Mouse (Mus musculus): ENCODE measurements around the gene Prpf19.

The Prpf19 gene

DNA sequence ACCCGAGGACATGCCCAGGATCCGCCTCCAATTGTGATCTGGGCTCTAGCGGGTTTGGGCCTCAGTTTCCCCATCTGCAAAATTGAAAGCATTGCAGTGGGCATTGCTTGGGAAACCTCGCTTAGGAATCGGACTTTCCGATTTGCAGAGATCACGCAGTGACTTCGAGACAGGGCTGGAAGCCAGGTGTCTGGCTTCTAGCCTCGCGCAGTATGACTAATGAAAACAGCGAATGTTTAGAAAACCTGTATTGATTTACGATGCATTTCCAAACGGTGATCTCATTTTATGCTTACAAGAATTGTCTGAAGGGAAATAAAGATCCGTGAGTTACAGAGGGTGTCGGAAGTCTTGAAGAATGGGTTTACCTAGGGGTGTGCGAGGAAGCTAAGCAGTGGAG is 677 bp downstream of the Prpf19 start:
- DNase-seq (ENCODE audit: low read depth, low spot score), result peak; percentile 36

DNA sequence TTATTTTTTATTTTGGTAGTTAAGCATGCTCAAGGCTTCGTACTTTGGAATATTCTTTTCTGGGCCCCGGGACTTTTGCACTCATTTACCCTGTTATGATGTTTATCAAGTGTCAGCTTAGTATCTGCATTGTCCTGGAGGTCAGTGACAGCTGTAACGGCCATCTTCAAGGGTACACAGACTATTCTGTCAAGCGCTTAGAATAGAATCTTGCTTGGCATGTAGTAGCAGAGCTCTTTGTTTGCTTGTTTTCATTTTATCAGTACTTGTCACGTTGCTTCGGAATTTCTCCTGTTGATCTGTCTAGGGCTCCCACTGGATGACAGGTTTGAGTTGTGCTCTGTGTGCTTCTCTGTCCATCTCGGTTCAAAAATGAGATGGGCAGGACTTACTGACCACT is 1.8 kb downstream of the Prpf19 start:
- DNase-seq (ENCODE audit: low read depth, low spot score), result no peak

DNA sequence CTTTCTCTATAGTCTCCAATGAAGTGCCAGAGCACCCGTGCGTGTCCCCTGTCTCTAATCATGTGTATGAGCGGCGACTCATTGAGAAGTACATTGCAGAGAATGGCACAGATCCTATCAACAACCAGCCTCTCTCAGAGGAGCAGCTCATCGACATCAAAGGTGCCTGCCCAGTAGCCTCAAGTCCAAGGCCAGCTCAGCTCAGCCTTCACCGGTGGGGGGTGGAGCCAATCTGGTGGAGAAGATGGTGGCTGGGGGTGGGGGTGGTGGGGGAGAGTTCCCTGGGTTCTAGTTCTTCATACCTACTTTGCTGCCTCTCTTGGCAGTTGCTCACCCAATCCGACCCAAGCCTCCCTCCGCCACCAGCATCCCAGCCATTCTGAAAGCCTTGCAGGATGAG is 2.5 kb downstream of the Prpf19 start:
- DNase-seq (ENCODE audit: low read depth, low spot score), result no peak

DNA sequence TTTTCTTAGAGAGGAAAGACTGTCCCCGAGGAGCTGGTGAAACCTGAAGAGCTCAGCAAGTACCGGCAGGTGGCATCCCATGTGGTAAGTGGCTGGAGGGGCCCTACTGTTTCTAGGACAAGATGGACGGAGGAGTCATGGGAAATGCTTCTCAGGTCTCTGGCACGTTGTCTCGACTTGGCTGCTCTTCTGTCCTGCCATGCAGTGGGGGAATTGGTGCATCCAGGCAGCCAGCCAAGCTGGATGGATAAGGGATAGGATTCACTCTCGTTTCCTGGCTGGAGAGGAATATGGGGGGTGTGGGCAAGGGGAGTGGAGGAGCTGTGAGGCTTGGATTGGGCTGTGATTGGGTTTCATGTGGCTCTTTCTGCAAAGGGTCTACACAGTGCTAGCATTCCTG is 5.3 kb downstream of the Prpf19 start:
- DNase-seq (ENCODE audit: low read depth, low spot score), result no peak

DNA sequence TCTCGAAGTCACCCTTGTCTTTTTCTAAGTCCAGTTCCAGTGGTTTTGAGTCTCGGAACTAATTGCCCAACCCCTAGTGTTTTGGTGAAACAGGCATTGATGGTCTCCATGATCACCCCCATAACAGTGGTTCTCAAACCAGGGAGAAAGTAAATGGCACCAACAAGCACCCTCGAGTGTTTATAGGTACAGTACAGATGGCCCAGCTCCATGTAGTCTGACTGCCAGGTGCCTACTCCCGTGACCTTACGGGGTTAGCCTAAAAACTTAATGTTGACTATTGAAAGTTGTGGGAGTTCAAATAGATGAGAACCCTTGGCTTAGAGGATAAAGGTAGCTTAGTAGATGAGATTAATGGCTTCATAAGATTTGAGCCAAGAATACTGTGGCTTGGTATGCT is 6.0 kb downstream of the Prpf19 start:
- no peak for DNase-seq (ENCODE audit: low read depth, low spot score)

DNA sequence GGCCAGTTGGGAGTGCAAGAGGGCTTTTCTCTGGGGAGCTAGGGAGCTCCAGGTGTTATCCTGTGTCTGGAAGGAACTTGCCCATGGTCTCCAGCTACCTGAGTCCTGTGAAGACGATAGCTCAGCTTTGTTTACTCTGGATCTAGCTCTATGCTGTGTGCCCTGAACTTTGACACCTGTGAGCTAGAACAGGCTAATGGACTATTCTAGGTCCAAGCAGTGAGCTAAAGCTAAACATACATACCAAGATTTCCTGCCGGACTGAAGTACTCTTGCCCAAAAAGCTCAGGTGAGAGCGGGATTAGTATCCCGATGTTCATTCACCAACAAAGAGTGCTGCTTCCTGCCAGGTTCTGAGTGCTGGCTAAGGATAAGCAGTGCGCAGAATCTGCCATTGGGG is 9.5 kb downstream of the Prpf19 start:
- no peak for DNase-seq (ENCODE audit: low read depth, low spot score)

DNA sequence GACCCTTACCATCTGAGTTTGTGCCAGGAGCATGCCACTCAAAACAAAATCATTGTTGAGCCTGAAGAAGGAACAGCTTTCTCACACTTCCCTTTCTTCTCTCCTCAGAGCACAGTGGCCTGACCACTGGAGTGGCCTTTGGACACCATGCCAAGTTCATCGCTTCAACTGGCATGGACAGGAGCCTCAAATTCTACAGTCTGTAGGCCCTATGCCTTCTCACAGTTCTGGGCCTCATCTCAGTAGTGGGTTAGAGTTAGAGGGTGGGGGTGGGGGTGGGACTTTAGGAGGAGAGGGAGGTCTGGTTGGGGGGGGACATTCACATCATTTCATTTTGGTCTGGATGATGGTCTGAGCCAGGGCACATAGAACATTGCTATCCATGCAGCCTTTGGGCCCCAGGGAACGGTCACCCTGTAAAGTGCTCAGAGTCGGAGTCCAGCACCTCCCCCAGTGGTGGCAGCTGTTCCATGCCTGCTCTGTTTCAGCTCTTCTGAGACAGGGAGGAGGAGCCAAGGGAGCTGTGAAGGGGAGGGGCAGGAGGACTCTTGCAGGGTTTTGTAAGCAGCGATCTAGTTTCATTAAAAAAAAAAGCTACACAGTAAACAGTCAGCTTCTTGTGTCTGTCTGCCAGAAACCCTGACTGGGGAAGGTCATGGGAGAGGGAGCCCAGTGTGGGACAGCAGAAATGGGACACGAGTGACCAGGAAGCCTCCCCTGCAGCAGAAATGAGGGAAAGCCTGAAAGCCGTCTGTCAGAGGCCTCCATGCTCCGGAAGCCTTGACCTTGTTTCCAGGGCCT is 10.1 kb downstream of the Prpf19 start:
- no peak for DNase-seq (ENCODE audit: low read depth, low spot score)

DNA sequence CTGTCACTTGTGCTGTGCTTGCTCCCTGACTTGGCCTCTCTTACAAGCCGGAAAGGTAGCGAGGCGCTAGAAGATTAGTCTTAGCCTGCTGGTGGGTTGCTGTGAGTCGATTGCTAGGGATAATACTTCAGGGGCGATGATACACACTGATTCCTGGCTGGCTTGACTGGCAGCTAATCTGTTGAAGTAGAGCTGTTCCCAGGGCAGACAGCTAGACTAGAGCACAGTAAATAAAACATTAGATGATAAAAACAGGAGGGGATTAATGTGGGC is 10.6 kb downstream of the Prpf19 start:
- no peak for DNase-seq (ENCODE audit: low read depth, low spot score)

DNA sequence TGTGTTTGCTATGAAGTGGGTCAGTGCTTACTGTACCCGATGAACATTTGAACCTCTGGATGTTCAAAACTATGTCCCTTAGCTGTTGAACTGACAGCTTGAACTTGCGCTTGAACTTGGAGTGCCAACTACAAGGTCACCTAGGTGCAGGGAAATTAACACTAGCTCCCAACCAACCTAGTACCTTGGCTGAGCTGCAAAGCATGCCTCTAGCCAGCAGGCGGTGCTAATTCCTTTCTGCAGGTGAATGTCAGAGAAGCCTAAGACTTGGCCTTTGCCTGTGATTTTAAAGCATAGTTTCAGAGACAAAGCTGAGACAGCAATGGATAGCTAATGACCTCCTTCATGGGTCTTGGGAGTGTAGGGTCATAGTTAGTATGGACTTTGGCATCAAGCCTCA is 12.9 kb downstream of the Prpf19 start:
- DNase-seq (ENCODE audit: low read depth, low spot score), result peak; percentile 41

DNA sequence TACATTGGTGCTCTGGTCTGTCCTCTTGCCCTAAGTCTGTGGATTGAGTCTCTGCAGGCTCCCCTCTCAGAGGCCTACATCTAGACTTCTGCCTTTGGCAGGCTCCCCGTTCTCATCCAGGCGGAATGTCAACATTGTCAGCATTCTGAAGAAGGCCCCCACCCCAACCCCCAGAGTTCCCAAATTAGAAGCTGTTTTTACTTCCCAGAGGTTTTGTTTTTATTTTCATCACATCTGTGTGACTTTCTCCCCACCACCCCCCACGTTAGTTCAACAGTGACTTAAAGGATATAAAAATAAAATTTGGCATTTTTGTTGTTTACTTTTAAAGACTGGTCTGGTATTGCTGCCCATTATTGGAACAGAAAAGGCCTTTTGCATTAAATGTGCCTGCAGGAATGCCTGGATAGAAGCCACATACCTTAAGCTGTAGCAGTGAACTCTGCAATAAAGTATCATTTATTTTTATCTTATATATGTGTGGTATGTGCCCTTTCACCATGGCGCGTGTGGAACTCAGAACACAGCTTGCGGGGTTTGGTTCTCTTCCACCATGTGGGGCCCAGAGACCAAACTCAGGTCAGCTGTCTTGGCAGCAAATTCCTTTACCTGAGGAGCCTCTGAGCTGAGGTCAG is 14.2 kb downstream of the Prpf19 start:
- peak; percentile 15 for DNase-seq (ENCODE audit: low read depth, low spot score)

DNA sequence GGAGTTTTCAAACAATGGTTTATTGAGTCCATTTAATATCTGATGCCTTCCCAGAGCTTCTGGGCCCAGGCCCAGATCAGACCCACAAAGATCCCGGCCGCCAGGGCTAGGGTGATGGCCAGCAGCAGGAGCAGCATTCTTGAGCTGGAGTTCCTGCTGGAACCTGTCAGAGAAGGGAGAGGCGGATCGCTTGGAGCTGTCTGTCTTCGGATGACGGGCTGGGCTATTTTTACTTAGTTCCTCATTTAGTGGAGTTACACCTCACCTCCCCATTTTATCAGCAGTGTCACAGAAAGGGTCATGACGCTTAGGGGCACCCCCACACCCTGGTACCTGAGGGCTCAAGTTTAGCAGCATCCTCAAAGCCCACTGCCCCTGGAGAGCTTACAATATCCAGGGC is 19.3 kb downstream of the Prpf19 start:
- no peak for DNase-seq (ENCODE audit: low read depth, low spot score)

DNA sequence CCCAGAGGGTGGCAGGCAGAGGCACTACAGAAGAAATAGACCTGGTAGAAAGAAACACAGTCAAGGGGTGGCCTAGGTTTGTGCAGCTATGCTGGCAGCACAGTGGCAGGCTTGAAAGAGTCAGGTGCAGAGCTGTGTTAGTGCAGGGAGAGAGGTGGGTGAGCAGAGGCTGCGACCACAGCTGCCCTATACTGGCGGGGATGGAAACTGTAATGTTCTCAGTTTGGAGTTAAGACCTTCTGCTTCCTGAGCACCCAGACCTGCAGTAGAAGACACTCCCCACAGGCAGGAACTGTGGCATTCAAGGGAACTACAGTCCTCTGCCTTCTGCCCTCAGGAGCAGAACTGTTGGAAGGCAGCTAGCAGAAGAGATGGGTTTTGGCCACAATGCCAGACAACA is 19.8 kb downstream of the Prpf19 start:
- no peak for DNase-seq (ENCODE audit: low read depth, low spot score)

DNA sequence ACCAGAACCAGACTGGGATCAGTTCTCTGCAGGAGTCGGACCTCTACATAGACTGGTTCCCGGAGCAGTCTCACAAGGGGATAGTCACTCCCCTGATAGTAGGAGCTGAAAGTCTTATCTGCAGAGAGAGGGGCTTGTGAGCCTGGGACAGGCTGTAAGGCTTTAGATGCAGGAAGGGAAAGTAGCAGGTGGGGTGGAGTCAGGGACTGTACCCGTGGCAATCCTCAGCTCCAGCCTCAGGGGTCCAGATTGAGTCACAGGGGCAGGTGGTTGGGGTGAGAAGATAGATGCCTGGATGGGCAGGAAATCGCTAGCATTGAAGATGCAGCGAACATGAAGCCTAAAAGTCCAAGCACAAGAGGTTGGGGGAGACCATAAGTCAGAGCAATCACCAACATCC is 21.5 kb downstream of the Prpf19 start:
- no peak for DNase-seq (ENCODE audit: low read depth, low spot score)

DNA sequence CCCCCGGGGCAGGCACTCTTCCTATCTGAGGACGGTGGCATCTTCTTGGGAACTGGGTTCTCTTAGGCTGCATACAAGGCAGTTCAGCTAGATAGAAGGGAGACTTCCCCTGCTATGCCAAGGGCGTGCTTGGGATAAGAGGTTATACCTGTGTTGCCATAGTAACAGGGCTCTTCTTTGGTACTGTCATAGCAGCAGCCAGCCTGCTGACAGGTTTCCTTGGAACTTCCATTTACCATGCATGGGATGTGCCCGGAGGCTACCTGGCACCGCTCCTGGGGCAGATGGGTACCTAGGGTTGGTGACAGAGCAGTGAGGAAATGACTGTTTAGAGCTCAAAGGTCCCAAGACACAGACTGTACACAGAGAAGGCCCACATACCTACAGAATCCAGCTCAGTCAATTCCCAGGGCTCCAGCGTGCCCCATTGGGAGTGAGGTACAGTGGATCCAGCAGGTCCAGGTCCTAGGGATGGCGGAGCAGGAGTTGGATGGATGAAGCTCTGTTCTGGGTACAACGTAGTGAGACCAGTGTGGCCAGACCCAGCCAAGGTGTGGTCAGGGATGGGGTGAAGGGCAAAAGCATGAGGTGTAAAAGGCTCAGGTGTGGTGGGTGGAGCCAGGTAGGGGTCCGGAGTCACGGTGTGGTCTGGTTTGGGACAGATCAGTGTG is 23.4 kb downstream of the Prpf19 start:
- DNase-seq (ENCODE audit: low read depth, low spot score), result no peak

DNA sequence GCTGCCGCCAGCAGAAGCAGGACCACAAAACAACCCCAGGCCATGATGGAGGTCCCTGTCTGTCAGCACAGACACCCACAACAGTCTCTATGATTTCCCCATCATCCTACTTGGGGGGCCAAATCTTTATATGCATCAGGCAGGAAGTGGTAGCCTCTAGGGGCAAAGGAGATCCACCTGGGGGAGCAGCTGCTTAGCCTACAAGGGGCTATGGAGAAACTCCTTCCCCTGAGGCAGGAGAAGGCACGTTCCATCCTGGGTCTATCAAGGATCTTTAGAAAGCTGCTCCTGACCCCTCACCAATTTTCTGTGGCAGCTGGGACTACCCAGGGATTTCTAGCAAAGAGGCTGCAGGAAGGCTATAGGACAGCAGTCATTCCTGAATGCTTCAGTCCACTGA is 25.5 kb downstream of the Prpf19 start, which contains the start of gene Zp1:
TSS of gene Zp1 (minus strand) at position 101 of the 400 bp plus-strand sequence.
- DNase-seq (ENCODE audit: low read depth, low spot score), result no peak

DNA sequence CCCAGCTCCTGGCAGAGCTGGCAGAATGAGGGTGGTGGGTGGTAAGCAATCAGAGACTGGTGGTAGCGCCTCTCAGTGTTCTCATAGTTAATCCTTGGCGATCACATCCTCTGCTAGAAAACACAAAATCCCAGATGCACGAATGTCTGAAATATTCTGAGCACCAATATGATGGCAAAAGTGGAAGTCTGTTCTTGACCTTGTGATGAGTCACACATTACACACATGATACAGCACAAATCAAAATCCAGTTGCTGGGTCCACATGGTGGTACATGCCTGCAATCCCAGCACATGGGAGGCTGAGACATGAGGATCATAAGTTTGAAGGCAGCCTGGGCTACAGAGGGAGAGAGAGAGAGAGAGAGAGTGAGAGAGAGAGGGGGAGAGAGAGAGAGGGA is 26.0 kb downstream of the Prpf19 start:
- no peak for DNase-seq (ENCODE audit: low read depth, low spot score)

DNA sequence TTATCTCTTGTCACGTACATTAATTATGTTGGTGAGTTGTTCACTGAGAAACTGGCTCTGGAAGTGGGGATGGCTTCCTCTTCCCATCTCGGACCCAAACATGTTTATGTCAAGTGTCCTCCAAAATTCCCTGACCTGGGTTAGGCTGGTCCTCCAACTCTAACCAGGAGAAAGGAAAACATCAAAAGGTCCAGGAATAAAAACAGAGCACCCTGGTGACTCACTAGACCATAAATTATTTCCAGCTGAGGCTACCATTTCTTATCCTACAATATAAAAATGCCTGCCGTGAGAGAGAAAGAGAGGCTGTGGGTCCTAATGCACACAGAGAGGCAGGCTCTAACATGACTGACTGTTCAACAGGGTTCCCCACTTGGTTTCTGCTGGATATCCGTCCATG is 29.2 kb downstream of the Prpf19 start:
- no peak for DNase-seq (ENCODE audit: low read depth, low spot score)

DNA sequence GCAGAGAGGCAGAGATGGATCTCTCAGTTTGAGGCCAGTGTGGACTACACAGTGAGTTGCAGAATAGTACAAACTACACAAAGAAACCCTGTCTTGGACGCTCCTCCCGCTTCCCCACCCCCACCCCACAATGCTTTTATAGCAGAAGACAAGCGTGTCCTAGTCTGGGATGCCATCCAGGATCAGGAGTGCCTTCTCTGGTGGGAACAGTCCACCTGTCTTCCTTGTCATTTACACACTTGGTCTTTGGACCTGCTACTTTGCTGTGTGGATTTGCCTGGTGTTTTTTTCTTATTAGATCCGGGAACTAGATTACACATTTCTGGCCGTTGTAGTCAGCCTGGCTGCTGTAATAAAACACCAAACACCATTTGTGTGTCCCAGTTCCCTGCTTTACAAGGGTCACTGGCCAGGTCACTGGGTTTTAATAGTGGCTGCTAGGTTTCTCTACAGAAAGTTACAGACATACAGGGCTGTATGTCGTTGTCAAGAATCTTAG is 31.1 kb downstream of the Prpf19 start:
- peak; percentile 37 for DNase-seq (ENCODE audit: low read depth, low spot score)

DNA sequence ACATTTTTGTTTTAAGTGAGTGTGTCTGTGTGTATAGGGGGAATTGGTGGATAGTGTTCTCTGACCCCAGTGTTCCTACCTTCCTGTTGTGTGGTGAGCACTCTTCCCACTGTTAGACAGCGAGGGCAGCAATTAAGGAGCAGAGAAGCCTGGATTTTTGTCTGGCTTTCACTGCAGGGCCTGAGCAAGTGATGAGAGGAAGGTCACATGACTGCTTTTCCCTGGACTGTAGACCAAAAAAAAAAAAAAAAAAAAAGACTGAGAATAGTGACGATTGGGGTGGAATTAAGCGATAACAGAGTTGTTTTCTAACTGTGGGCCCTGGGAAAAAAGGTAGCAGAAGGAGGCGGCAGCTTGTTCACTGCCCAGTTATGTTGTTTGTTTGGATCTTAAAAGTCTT is 31.6 kb downstream of the Prpf19 start:
- DNase-seq (ENCODE audit: low read depth, low spot score), result no peak

DNA sequence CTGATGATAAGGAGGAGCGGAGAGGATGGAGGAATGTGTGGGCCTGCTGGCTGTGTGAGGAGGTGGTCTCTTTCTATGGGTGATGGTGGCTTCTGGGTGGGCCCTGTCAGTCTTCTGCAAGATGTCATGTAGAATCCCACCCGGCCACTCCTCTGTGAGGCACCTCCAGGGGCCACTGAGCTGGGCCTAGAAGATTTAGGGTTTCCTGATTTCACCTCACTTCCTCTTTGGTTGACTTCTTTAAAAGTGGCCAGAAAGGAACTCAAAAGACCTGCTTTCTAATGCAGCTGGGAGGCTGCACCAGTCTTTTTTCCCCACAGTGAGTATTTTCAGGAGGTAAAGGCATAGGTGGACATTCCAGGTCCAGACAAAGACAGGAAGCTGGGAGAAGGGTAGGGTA is 35.6 kb downstream of the Prpf19 start:
- DNase-seq (ENCODE audit: low read depth, low spot score), result no peak

DNA sequence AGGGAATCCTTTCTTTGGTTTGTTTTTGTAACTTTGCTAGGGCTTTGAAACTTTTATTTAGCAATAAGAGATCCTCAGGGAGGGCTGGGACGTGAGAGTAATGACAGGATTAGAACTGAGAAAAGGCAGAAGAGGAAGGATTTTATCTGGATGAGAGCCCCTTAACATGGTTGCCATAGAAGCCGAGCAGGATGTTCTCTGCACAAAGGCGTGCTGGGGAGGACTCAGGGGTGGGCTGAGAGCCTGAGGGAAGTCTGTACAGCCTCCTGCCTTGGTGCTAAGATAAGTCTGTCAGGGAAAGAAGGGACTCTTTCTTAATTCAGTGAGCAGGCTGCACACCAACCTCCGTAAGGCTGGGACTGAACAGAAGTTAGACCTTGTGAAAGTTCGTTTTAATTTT is 40.0 kb downstream of the Prpf19 start:
- DNase-seq (ENCODE audit: low read depth, low spot score), result no peak

DNA sequence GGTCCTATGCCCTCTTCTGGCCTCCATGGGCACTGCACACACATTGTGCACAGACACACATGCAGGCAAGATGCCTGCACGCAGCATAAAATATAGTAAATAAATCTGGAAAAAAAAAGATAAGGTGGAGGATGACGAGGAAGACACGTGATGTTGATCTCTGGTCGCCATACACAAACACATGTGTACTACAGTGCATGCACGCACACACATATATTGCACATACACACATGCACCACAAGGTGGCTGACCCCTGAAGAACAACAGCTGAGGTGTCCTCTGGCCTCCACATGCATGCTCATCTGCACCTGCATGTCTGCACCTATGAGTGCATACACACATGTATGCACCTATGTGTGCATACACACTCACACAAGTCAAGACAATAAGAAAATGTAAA is 41.0 kb downstream of the Prpf19 start:
- no peak for DNase-seq (ENCODE audit: low read depth, low spot score)

DNA sequence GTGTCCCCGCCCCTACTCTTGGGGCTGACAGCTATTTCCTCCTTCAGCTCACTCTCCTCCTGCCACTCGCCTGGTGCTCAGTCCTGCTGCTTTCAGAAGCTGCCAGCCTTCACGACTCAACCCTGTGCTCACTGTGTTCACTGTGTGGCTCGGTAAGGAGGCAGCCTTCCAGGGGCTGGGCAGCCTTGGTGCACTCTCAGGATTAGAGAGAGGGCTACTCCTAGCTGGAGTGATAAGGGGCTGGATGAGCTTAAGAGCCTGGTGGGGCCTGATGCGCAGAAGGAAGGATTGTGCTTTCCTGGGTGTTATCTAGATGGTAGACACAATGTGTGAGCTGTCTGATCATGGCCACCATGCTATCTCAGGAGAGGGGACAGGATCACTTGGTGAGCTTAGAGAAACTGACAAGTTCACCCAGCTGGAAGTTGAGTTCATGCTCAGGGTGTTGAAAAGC is 42.1 kb downstream of the Prpf19 start, which contains the start of gene Ptgdr2:
TSS of gene Ptgdr2 (plus strand) at position 51 of the 454 bp plus-strand sequence.
- DNase-seq (ENCODE audit: low read depth, low spot score), result no peak
